Mouse (Mus musculus): ENCODE measurements around the gene Serpinb2. TPM values are rescaled to one million over a fixed set of nuclear protein-coding genes. Genes with fewer than 3 reads are reported as not detected.
A peak's percentile ranks its signal among the peaks of the same experiment; 100 is the strongest.

Gene Serpinb2
- polyA plus RNA-seq (2015; fragmentation: Nextera tagmentation; extraction: Ambion mirVana): 0.06 TPM in 1 of 2 replicates, not detected in the other

DNA sequence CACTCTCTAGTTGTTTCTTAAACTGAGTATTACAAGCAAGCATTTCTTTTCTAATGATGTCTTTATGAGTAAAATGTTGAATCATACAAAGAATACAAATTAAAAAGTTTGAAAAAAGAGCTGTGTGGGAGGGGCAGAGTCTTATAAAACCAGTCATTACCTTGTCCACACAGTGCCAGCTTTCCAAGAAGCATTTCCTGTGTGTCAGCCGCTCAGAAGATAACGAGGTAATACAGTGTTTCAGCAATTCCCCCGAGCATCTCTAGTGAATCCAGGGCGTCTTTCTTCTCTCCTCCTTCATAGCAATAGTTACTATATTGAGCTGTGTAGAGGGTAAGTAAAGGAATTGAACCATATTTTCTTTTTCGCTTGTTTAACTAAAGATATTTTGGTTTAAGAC is at the start of gene Serpinb2:
Gene Serpinb2 (plus strand): TSS at position 172 of the 400 bp plus-strand sequence.
- 70% methylated on average over 5 of the region's 5 CpGs for WGBS
- no peak within 1 kb of the TSS for H3K4me3 ChIP-seq (replicated peaks)
- H3K9ac ChIP-seq: no peak within 1 kb of the TSS
- ATAC-seq: no peak
- H3K9me3 ChIP-seq: no peaks in the 10 kb centered on the region
- no peaks in the 10 kb centered on the region for H3K27me3 ChIP-seq (replicated peaks)
- H3K4me2 ChIP-seq (replicated peaks): no peak within 1 kb of the TSS
- no peak within 1 kb of the TSS for H3K27ac ChIP-seq
- no peaks in the 10 kb centered on the region for H3K36me3 ChIP-seq
- no peaks in the 10 kb centered on the region for H3K4me1 ChIP-seq (replicated peaks)

DNA sequence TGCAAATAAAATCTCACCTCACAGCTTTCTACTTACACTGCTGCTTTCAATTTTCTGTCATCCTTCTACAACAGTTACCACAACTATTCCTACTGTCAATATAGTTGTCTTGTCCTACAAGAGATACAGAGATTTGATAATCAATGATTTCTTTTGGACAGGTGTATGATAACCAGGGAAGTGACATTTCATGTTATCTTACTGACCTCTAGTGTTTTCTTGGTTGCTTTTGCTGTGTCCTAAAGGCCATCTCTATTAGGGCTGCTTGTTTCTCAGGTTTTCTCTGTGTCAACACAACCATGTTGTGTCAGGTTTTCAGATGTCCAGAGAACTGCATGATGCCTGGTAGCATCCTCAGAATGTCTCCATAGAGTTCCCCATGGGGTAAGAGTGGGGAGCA is 31.3 kb upstream of the Serpinb2 start:
- Histone ChIP-seq H3K27me3 (replicated peaks) (no peaks in the 10 kb centered on the region), H3K9ac (no peak overlapping the region), H3K36me3 (no peaks in the 10 kb centered on the region), H3K9me3 (no peaks in the 10 kb centered on the region), H3K4me2 (replicated peaks) (no peak overlapping the region), H3K4me1 (replicated peaks) (no peaks in the 10 kb centered on the region), H3K27ac (no peak overlapping the region), H3K4me3 (replicated peaks) (no peak overlapping the region)
- ATAC-seq: no peak

DNA sequence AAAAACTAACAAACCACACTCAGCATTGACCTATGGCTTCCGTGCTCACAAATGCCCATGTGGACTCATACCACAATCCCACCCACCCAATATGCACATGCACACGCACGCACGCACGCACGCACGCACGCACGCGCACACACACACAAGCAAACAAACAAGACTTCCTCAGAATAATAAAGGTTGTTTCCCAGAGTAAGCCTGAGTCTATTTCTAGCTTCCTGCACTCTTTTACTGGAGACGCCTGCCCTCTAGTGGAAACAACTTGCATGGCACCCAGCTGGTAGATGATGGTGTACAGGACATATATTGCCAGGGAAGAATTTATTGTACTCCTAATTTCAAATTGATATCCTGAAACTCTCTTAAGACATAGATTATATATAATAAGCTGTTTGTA is 29.8 kb upstream of the Serpinb2 start:
- Histone ChIP-seq H3K4me3 (replicated peaks) (no peak overlapping the region), H3K4me1 (replicated peaks) (no peaks in the 10 kb centered on the region), H3K36me3 (no peaks in the 10 kb centered on the region), H3K9me3 (no peaks in the 10 kb centered on the region), H3K4me2 (replicated peaks) (no peak overlapping the region; the same call in 1 of the 2 replicates), H3K27me3 (replicated peaks) (no peaks in the 10 kb centered on the region), H3K9ac (no peak overlapping the region), H3K27ac (no peak overlapping the region)
- 27% methylated on average over 11 of the region's 11 CpGs for WGBS
- ATAC-seq: peak; percentile 69

DNA sequence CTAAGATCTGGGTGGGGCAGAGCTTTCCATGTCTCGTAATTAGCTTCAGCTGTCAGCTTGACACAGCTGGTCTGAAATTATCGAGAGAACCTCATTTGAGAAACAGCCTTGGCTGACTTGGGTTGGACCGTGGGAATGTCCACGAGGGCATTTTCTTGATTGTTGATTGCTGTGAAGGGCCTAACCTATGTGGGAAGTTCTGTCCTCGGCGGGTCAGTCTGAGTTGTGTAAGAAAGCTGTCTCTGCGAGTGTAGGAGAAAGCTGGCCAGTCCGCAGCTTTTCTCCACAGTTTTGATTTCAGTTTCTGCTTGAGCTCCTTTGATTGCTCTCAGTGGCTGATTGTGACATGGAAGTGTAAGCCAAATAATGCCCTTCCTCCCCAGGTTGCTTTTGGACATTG is 21.6 kb upstream of the Serpinb2 start:
- Histone ChIP-seq H3K4me3 (replicated peaks) (no peak overlapping the region), H3K27me3 (replicated peaks) (no peaks in the 10 kb centered on the region), H3K9me3 (no peaks in the 10 kb centered on the region), H3K4me2 (replicated peaks) (no peak overlapping the region), H3K36me3 (no peaks in the 10 kb centered on the region), H3K4me1 (replicated peaks) (no peaks in the 10 kb centered on the region), H3K9ac (no peak overlapping the region), H3K27ac (no peak overlapping the region)
- WGBS: 78% methylated on average over 8 of the region's 8 CpGs
- no peak for ATAC-seq

DNA sequence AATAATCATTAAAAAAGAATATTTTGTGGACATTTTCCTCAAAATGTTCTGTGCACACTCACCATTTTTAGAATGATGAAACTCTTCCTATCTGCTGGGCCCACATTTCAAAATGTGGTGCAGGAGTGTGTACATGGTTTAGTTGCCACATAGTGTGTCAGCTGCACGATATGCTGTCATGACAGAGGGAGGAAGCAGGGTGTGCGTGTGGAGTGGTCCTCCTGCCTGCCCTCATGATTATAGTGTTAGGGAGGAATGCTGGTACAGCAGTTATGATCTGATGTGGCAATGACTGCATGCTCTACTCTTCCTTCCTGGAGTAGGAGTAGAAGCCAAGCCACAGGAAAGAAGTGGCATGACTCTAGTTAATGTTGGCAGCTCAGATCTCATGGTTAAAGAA is 14.4 kb upstream of the Serpinb2 start:
- H3K4me1 ChIP-seq (replicated peaks): no peaks in the 10 kb centered on the region
- 74% methylated on average over 2 of the region's 2 CpGs for WGBS
- no peak for ATAC-seq
- no peaks in the 10 kb centered on the region for H3K9me3 ChIP-seq
- H3K4me3 ChIP-seq (replicated peaks): no peak overlapping the region
- H3K27me3 ChIP-seq (replicated peaks): no peaks in the 10 kb centered on the region
- no peaks in the 10 kb centered on the region for H3K36me3 ChIP-seq
- H3K4me2 ChIP-seq (replicated peaks): no peak overlapping the region
- no peak overlapping the region for H3K27ac ChIP-seq
- no peak overlapping the region for H3K9ac ChIP-seq

DNA sequence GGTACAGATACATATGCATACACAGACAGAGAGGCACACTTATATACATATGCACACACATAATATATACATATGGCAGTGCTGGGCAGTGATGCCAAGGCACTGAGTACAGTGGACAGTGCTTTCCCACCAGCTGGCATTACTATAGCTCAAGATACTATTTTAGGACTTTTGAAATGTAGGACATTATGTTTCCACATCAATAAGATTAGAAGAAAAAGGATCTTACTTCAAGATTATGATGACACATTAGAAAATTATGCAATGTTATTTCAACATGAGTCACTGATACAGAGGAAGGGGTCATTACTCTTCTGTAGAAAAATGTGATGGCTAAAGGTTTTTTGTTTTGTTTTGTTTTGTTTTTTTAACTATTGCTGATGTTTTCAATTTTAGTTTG is 9.2 kb upstream of the Serpinb2 start:
- Histone ChIP-seq H3K27ac (no peak overlapping the region), H3K36me3 (no peaks in the 10 kb centered on the region), H3K4me1 (replicated peaks) (no peaks in the 10 kb centered on the region), H3K27me3 (replicated peaks) (no peaks in the 10 kb centered on the region), H3K9ac (no peak overlapping the region), H3K4me2 (replicated peaks) (no peak overlapping the region), H3K4me3 (replicated peaks) (no peak overlapping the region), H3K9me3 (no peaks in the 10 kb centered on the region)
- ATAC-seq: no peak

DNA sequence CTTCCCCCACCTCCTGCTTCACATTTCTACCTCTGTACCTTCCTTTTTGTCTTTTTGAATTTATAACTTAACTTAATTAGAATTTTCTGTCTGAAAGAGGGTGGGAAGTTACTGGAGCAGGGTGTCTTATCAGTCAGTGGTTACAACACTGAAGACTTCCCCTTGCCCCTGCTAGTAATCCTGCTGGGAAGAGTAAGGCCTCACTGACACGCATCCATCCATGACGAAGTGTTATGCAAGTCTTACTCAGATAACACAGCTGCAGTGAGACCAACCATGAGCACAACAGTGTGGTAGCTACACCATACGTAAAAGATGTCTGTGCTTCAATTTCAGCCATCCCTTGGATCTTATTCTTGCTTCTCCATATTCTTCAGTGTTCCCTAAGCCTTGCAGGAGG is 7.9 kb upstream of the Serpinb2 start:
- WGBS: 73% methylated on average over 3 of the region's 3 CpGs
- H3K27ac ChIP-seq: no peak overlapping the region
- no peaks in the 10 kb centered on the region for H3K36me3 ChIP-seq
- no peaks in the 10 kb centered on the region for H3K27me3 ChIP-seq (replicated peaks)
- H3K4me1 ChIP-seq (replicated peaks): no peaks in the 10 kb centered on the region
- H3K4me3 ChIP-seq (replicated peaks): no peak overlapping the region
- no peak for ATAC-seq
- no peaks in the 10 kb centered on the region for H3K9me3 ChIP-seq
- no peak overlapping the region for H3K9ac ChIP-seq
- H3K4me2 ChIP-seq (replicated peaks): no peak overlapping the region

DNA sequence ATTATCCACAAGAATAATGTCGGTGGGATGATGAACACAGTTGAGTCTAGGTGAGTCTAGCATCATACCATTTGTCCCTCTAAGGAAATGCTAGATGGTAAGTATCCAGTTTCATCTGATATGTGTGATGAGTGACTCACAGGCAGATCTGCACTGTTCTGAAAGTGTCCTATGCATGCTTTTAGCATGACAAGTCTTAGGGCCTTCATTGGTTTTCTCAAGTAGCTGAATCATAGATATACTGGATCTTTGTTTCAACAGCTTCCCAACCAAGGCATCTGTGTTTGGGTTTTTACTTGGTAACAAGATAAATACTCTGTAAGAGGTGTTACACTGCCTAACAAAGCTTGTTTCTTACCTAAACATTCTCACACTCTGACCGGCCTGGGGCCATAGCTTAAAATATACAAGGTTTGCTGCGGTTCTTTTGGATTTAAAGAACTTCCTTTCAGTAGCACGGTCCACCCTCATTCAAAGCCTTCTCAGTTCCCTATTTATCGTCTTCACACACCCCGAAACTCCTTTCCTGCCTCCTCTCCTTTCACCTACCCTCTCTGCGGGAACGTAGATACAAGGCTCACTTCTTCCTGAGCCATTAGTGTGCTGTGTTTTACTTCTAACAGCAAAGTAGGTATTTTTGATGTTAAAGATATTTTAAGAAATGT is 5.2 kb upstream of the Serpinb2 start:
- no peak for ATAC-seq

DNA sequence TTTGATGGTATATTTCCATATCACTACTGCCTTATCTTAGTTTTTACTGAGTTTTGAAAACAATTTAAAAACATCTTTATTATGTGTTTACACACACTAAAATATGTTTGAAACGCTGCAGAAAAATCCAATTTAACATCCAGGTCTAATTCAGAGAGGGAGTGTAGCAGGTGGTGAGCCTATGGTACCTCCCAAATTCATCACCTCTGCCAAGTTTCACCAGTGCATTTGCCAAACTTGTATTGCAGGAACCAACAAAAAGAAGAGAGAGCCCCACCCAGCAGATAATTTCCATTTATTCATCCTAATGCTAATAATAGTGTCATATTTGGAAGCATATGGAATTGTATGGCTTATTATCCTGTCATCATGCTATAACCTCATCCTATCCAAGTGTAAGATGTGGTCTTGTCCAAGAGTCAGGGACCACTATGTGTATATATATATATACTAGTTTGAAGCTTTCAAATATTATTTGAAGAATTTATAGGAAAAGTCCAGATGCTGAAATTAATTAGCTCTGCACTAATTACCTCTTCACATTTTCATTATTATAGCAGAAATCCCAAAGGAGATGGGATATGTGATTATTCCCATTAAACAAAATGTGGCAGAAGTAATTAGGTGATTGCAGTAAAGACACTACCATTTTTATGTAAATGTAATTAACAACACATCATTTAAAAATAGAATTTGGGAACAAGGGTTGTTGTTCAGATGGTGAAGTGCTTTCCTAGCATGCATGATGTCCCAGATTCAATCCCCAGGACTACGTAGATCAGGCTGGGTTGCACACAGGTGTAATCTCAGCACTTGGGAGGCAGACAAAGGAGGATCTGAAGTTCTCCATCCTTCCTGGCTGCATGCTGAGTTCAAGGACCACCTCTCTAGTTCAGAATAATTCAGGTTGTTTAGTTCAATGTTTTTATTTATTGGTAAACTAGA is 1.2 kb downstream of the Serpinb2 start:
- no peak overlapping the region for H3K27ac ChIP-seq
- H3K27me3 ChIP-seq (replicated peaks): no peaks in the 10 kb centered on the region
- H3K36me3 ChIP-seq: no peaks in the 10 kb centered on the region
- no peak overlapping the region for H3K4me3 ChIP-seq (replicated peaks)
- WGBS: 76% methylated on average over 2 of the region's 2 CpGs
- no peaks in the 10 kb centered on the region for H3K4me1 ChIP-seq (replicated peaks)
- no peak overlapping the region for H3K9ac ChIP-seq
- H3K9me3 ChIP-seq: no peaks in the 10 kb centered on the region
- no peak overlapping the region for H3K4me2 ChIP-seq (replicated peaks)
- no peak for ATAC-seq

More for the DNA sequence above, 5.2 kb upstream of the Serpinb2 start:
- no peak overlapping the region for H3K4me2 ChIP-seq (replicated peaks)
- no peaks in the 10 kb centered on the region for H3K36me3 ChIP-seq
- H3K4me1 ChIP-seq (replicated peaks): no peaks in the 10 kb centered on the region
- H3K27ac ChIP-seq: no peak overlapping the region
- H3K9me3 ChIP-seq: no peaks in the 10 kb centered on the region
- WGBS: 58% methylated on average over 8 of the region's 8 CpGs
- no peak overlapping the region for H3K4me3 ChIP-seq (replicated peaks)
- H3K9ac ChIP-seq: no peak overlapping the region
- H3K27me3 ChIP-seq (replicated peaks): no peaks in the 10 kb centered on the region

DNA sequence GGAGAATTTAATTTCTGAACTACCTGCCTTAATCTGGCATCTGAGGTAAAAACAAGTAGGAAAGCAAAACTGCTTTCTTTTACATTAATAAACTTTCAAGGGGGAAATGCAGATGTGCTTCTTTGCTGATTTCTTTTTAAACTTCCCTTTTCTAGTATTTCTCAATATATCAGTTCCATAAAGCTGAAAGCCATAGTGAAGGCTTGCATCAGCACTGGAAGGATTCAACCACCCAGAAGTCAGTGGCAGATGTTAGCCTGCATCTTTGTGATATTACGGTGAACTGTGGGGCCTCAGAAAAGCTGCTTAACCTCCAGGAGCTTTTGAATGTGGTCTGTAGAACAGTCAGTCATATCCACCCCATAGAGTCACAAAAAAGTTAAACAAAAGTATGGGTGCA is 2.3 kb downstream of the Serpinb2 start:
- no peak overlapping the region for H3K4me3 ChIP-seq (replicated peaks)
- H3K4me2 ChIP-seq (replicated peaks): no peak overlapping the region
- no peak overlapping the region for H3K9ac ChIP-seq
- H3K9me3 ChIP-seq: no peaks in the 10 kb centered on the region
- H3K36me3 ChIP-seq: no peaks in the 10 kb centered on the region
- H3K4me1 ChIP-seq (replicated peaks): no peaks in the 10 kb centered on the region
- WGBS: 85% methylated on average over 1 of the region's 1 CpGs
- ATAC-seq: no peak
- H3K27me3 ChIP-seq (replicated peaks): no peaks in the 10 kb centered on the region
- H3K27ac ChIP-seq: no peak overlapping the region

DNA sequence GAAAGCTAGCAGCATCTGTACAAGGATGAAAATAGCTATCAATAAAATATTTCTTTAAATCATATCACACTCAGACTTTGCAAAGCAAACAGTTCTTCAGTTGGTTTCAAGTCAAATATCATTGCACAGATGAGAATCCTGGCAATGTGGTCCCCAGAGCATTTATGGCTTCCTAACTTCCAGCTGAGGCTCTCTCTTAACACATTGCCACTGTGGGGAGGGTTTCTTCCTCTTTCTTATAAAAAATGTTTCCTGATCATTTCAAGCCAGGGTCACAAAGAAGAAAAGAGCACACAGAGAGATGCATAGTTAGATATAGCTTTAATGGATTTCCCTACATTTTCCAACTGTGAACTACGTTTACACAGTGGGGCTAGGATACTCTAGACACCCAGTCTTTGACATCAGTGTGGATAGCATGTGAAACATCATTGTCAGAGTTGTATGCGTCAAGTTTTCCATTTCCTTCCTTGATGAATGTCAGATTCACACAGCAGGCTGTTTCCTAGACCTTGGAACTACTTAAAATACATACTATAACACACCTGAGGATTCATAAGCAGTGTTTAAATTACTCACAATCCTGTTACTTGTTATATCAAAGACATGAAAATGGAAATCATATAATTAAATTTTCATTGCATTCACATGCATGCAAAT is 4.7 kb downstream of the Serpinb2 start:
- H3K27me3 ChIP-seq (replicated peaks): no peaks in the 10 kb centered on the region
- no peak overlapping the region for H3K4me3 ChIP-seq (replicated peaks)
- 58% methylated on average over 2 of the region's 2 CpGs for WGBS
- no peak overlapping the region for H3K27ac ChIP-seq
- H3K4me2 ChIP-seq (replicated peaks): no peak overlapping the region
- no peaks in the 10 kb centered on the region for H3K36me3 ChIP-seq
- H3K9me3 ChIP-seq: no peaks in the 10 kb centered on the region
- ATAC-seq: no peak
- no peak overlapping the region for H3K9ac ChIP-seq
- H3K4me1 ChIP-seq (replicated peaks): no peaks in the 10 kb centered on the region

DNA sequence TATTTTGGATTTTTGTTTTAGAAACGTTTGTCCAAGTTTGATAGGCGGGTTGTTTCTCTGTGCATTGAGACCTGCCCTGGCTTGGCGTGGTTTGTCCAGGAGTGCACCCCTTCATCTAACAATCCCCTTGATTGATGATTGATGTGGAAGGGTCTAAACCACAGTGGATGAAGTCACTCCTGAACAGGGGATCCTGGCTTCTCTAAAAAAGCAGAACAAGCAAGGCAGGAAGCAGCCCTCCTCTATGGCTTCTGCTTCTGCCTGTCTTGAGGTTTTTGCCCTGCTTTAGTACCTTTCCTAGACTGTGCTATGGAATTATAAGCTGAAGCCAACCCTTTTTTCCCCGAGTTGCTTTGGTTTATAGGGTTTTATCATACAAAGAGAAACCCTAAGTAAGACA is 14.4 kb downstream of the Serpinb2 start:
- Histone ChIP-seq H3K9ac (no peak overlapping the region), H3K27ac (no peak overlapping the region), H3K4me2 (replicated peaks) (no peak overlapping the region), H3K36me3 (no peaks in the 10 kb centered on the region), H3K4me3 (replicated peaks) (no peak overlapping the region), H3K4me1 (replicated peaks) (no peaks in the 10 kb centered on the region), H3K27me3 (replicated peaks) (no peaks in the 10 kb centered on the region), H3K9me3 (no peaks in the 10 kb centered on the region)
- no peak for ATAC-seq
- 83% methylated on average over 4 of the region's 4 CpGs for WGBS
